8 mouse cellular contexts compared by ENCODE assay signal in genomic region chr11:119235596-119235995, GRCm38 (mm10). TPM values are rescaled to one million over a fixed set of nuclear protein-coding genes. Genes with fewer than 3 reads are reported as not detected.
A peak's percentile ranks its signal among the peaks of the same experiment; 100 is the strongest.
DNase-seq lines count a peak whose midpoint lies in the region; ATAC-seq and TF ChIP-seq lines count a peak whose summit lies in the region.

No protein-coding gene starts in this region.

- TF ChIP-seq POLR2A in cerebellum, adult 2 months (IDR thresholded peaks at IDR 0.05; ENCODE audit: borderline replicate concordance, insufficient read depth, low read length) = no peak

- no peaks in the 10 kb centered on the region for H3K4me1 ChIP-seq in cerebellum, adult 2 months (ENCODE audit: control insufficient read depth, insufficient read depth, low read length)
- H3K4me1 ChIP-seq in kidney, postnatal 0 days (replicated peaks; ENCODE audit: insufficient read depth, low read length) = 0 out of 2 replicates have a peak, but pooled peaks cover 9% of the 10 kb centered on the region
- H3K4me1 ChIP-seq in kidney, embryonic 15.5 days = peaks cover 30% of the 10 kb centered on the region
- peaks cover 29% of the 10 kb centered on the region for H3K4me1 ChIP-seq in embryonic facial prominence, embryonic 10.5 days

- H3K4me2 ChIP-seq in kidney, postnatal 0 days (ENCODE audit: low read length) = no peak overlapping the region
- H3K4me2 ChIP-seq in kidney, embryonic 15.5 days = no peak overlapping the region

- H3K9ac ChIP-seq in kidney, postnatal 0 days (ENCODE audit: low read depth, low read length) = no peak overlapping the region
- H3K9ac ChIP-seq in kidney, embryonic 15.5 days = no peak overlapping the region

- H3K27ac ChIP-seq in cerebellum, adult 2 months (ENCODE audit: insufficient read depth, low read length) = no peak overlapping the region
- H3K27ac ChIP-seq in kidney, postnatal 0 days = no peak overlapping the region
- no peak overlapping the region for H3K27ac ChIP-seq in kidney, embryonic 15.5 days
- H3K27ac ChIP-seq in embryonic facial prominence, embryonic 10.5 days (replicated peaks) = no peak overlapping the region; the same call in 1 of the 2 replicates

- H3K27me3 ChIP-seq in cerebellum, adult 2 months (ENCODE audit: control insufficient read depth, insufficient read depth, low read length) = no peaks in the 10 kb centered on the region
- no peaks in the 10 kb centered on the region for H3K27me3 ChIP-seq in kidney, postnatal 0 days (ENCODE audit: insufficient read depth, low read length)
- no peaks in the 10 kb centered on the region for H3K27me3 ChIP-seq in kidney, embryonic 15.5 days
- no peaks in the 10 kb centered on the region for H3K27me3 ChIP-seq in embryonic facial prominence, embryonic 10.5 days (replicated peaks; ENCODE audit: low read depth, poor library complexity, severe bottlenecking)

- whole genome bisulfite sequencing in cerebellum, adult 2 months = 88% methylated on average over 4 of the region's 4 CpGs
- 82% methylated on average over 4 of the region's 4 CpGs for WGBS in kidney, postnatal 0 days
- 84% methylated on average over 4 of the region's 4 CpGs for WGBS in kidney, embryonic 15.5 days
- 81% methylated on average over 4 of the region's 4 CpGs for WGBS in embryonic facial prominence, embryonic 10.5 days

- peak; percentile 50; the same call in 1 of the 2 replicates for TF ChIP-seq CTCF in cerebellum, adult 2 months (IDR thresholded peaks at IDR 0.05; ENCODE audit: borderline replicate concordance, insufficient read depth, low read depth, low read length)
- peak; percentile 83 for TF ChIP-seq CTCF in kidney, postnatal 0 days (IDR thresholded peaks at IDR 0.05; ENCODE audit: low read depth)

- no peaks in the 10 kb centered on the region for H3K36me3 ChIP-seq in kidney, postnatal 0 days (ENCODE audit: insufficient read depth, low read length)
- no peaks in the 10 kb centered on the region for H3K36me3 ChIP-seq in kidney, embryonic 15.5 days
- H3K36me3 ChIP-seq in embryonic facial prominence, embryonic 10.5 days (replicated peaks) = peaks cover 55% of the 10 kb centered on the region

- no peaks in the 10 kb centered on the region for H3K9me3 ChIP-seq in kidney, postnatal 0 days (replicated peaks; ENCODE audit: low read length)
- no peaks in the 10 kb centered on the region for H3K9me3 ChIP-seq in kidney, embryonic 15.5 days (replicated peaks)
- peaks cover 9% of the 10 kb centered on the region; the same call in 1 of the 2 replicates for H3K9me3 ChIP-seq in embryonic facial prominence, embryonic 10.5 days

- ATAC-seq in cerebellum, adult (ENCODE audit: insufficient number of reproducible peaks, low FRiP score, low TSS enrichment) = no peak
- no peak for ATAC-seq in kidney, postnatal 0 days (replicated peaks; ENCODE audit: low FRiP score, low read depth)
- no peak for ATAC-seq in kidney, embryonic 15.5 days (replicated peaks; ENCODE audit: low FRiP score)
- peak; percentile 27; the same call in 1 of the 2 replicates for ATAC-seq in megakaryocyte, adult 5-6 weeks (ENCODE audit: poor library complexity, severe bottlenecking)

- no peak overlapping the region for H3K4me3 ChIP-seq in cerebellum, adult 2 months (replicated peaks; ENCODE audit: insufficient read depth, low read depth, low read length)
- no peak overlapping the region for H3K4me3 ChIP-seq in kidney, postnatal 0 days (replicated peaks; ENCODE audit: low read depth, low read length)
- no peak overlapping the region for H3K4me3 ChIP-seq in kidney, embryonic 15.5 days (replicated peaks)
- H3K4me3 ChIP-seq in embryonic facial prominence, embryonic 10.5 days = no peak overlapping the region

- DNase-seq in cerebellum, adult 2 months = no peak
- peak; percentile 64 for DNase-seq in kidney, postnatal 0 days (ENCODE audit: low spot score)
- DNase-seq in MEL-GATA-1-ER (ENCODE audit: extremely low read depth, low read depth) = peak; percentile 80
- DNase-seq in embryonic facial prominence, embryonic 10.5 days (ENCODE audit: low spot score) = peak; percentile 71
- DNase-seq in thymus, postnatal 14 days = peak; percentile 80

RNA-seq across cellular contexts. Expression of gene Ccdc40, which starts 7.2 kb away (rescaled TPM):
- polyA plus RNA-seq in cerebellum, adult 2 months (2012; rRNA removed) = 1.9 and 2.4 TPM in 2 replicates
- 3.3 and 4.0 TPM in 2 replicates for polyA plus RNA-seq in kidney, postnatal 0 days (2015; fragmentation: Nextera tagmentation; extraction: Ambion mirVana)
- polyA plus RNA-seq in kidney, embryonic 15.5 days (2015; fragmentation: Nextera tagmentation; extraction: Ambion mirVana) = 4.6 and 6.5 TPM in 2 replicates
- polyA plus RNA-seq in embryonic facial prominence, embryonic 10.5 days (2016; fragmentation: Nextera tagmentation; extraction: Ambion mirVana) = 16.4 and 19.5 TPM in 2 replicates
- total RNA-seq in megakaryocyte, adult 5-6 weeks (2015) = 0.21 and 0.31 TPM in 2 replicates
- 0.65 and 1.1 TPM in 2 replicates for total RNA-seq in megakaryocyte, adult 5-6 weeks (2017)

RNA-seq across cellular contexts. Expression of gene Tbc1d16, which starts 7.3 kb away (rescaled TPM):
- 32.5 and 37.8 TPM in 2 replicates for polyA plus RNA-seq in cerebellum, adult 2 months (2012; rRNA removed)
- 9.2 and 9.5 TPM in 2 replicates for polyA plus RNA-seq in kidney, postnatal 0 days (2015; fragmentation: Nextera tagmentation; extraction: Ambion mirVana)
- 12.8 and 15.0 TPM in 2 replicates for polyA plus RNA-seq in kidney, embryonic 15.5 days (2015; fragmentation: Nextera tagmentation; extraction: Ambion mirVana)
- 25.3 and 25.5 TPM in 2 replicates for polyA plus RNA-seq in embryonic facial prominence, embryonic 10.5 days (2016; fragmentation: Nextera tagmentation; extraction: Ambion mirVana)
- total RNA-seq in megakaryocyte, adult 5-6 weeks (2015) = 0.64 and 0.71 TPM in 2 replicates
- total RNA-seq in megakaryocyte, adult 5-6 weeks (2017) = 0.53 and 0.59 TPM in 2 replicates

RNA-seq across cellular contexts. Expression of gene Gaa, which starts 32.1 kb away (rescaled TPM):
- 233 and 246 TPM in 2 replicates for polyA plus RNA-seq in cerebellum, adult 2 months (2012; rRNA removed)
- 64.6 and 68.5 TPM in 2 replicates for polyA plus RNA-seq in kidney, postnatal 0 days (2015; fragmentation: Nextera tagmentation; extraction: Ambion mirVana)
- 53.9 and 64.8 TPM in 2 replicates for polyA plus RNA-seq in kidney, embryonic 15.5 days (2015; fragmentation: Nextera tagmentation; extraction: Ambion mirVana)
- 30.8 TPM in 2 replicates for polyA plus RNA-seq in embryonic facial prominence, embryonic 10.5 days (2016; fragmentation: Nextera tagmentation; extraction: Ambion mirVana)
- total RNA-seq in megakaryocyte, adult 5-6 weeks (2015) = 9.3 and 16.5 TPM in 2 replicates
- 8.0 and 9.8 TPM in 2 replicates for total RNA-seq in megakaryocyte, adult 5-6 weeks (2017)

Comparison
In these comparisons a context has a peak if more than half of its experiments do, and no peak if none do; other contexts are left out.
1. DNase-seq: peak in kidney, postnatal 0 days (single experiment), MEL-GATA-1-ER (single experiment), embryonic facial prominence, embryonic 10.5 days (single experiment) and thymus, postnatal 14 days (single experiment); none in cerebellum, adult 2 months (0 of 2).